Mouse (Mus musculus) layer of hippocampus, adult 2 months (tissue): ENCODE data around the gene Gli3. TPM values are rescaled to one million over a fixed set of nuclear protein-coding genes. Genes with fewer than 3 reads are reported as not detected.
A peak's percentile ranks its signal among the peaks of the same experiment; 100 is the strongest.

Experiments used
- DNase-seq, 2 experiments: peaks; one replicate each; pipeline ENCODE4 v3.0.0; 2022; ENCODE audit warnings: low spot score in 2 of 2
- H3K27ac ChIP-seq: fragments of 200-600 bp; 2 replicates; pipeline ENCODE4 v1.8.1; 2022
- H3K4me3 ChIP-seq: fragments of 200-600 bp; 2 replicates; pipeline ENCODE4 v1.8.1; 2022; ENCODE audit warnings: mild to moderate bottlenecking
- CTCF ChIP-seq: fragments of 200-600 bp; conservative IDR thresholded peaks from 2 replicates; pipeline ENCODE4 v1.8.1; 2022; ENCODE audit warnings: antibody characterized with exemption, mild to moderate bottlenecking, moderate library complexity
- total RNA-seq, 2 experiments: library from RNA; stranded (reverse); gene quantifications; 2 replicates each; pipeline ENCODE4 v1.2.3; 2021

Gli3 gene
- total RNA-seq, 2 experiments from 2014 or later, result 9.6 to 10.1 TPM

- no peak for TF ChIP-seq CTCF
- no peak overlapping the region for H3K27ac ChIP-seq
- no peak overlapping the region for H3K4me3 ChIP-seq
- DNase-seq, result peak; percentile 25 to 29
Measured at GRCm38 (mm10) chr13:15588278-15589272, 125.5 kb downstream of the Gli3 start.

- TF ChIP-seq CTCF, result no peak
- DNase-seq, result no peak
- Histone ChIP-seq H3K27ac (no peak overlapping the region), H3K4me3 (no peak overlapping the region)
Measured at GRCm38 (mm10) chr13:15590326-15590933, 127.4 kb downstream of the Gli3 start.

- no peak overlapping the region for H3K4me3 ChIP-seq
- no peak overlapping the region for H3K27ac ChIP-seq
- TF ChIP-seq CTCF, result no peak
- DNase-seq, result no peak
Measured at GRCm38 (mm10) chr13:15596667-15597066, 133.6 kb downstream of the Gli3 start.

GRCm38 (mm10) chr13:15599741-15600140 lies 136.7 kb downstream of the Gli3 start:
- H3K4me3 ChIP-seq, result no peak overlapping the region
- DNase-seq, result no peak
- TF ChIP-seq CTCF, result no peak

GRCm38 (mm10) chr13:15602161-15602560 lies 139.1 kb downstream of the Gli3 start:
- no peak overlapping the region for H3K4me3 ChIP-seq
- H3K27ac ChIP-seq, result no peak overlapping the region
- TF ChIP-seq CTCF, result no peak
- DNase-seq, result no peak

More at GRCm38 (mm10) chr13:15599741-15600140, 136.7 kb downstream of the Gli3 start:
- H3K27ac ChIP-seq, result no peak overlapping the region

GRCm38 (mm10) chr13:15602677-15603221 lies 139.7 kb downstream of the Gli3 start:
- H3K4me3 ChIP-seq, result no peak overlapping the region
- H3K27ac ChIP-seq, result no peak overlapping the region
- TF ChIP-seq CTCF, result peak; percentile 36
- DNase-seq, result no peak

- no peak for TF ChIP-seq CTCF
- no peak for DNase-seq
- no peak overlapping the region for H3K27ac ChIP-seq
- no peak overlapping the region for H3K4me3 ChIP-seq
Measured at GRCm38 (mm10) chr13:15604074-15604473, 141.0 kb downstream of the Gli3 start.

- no peak for DNase-seq
- no peak overlapping the region for H3K27ac ChIP-seq
- no peak for TF ChIP-seq CTCF
- H3K4me3 ChIP-seq, result no peak overlapping the region
Measured at GRCm38 (mm10) chr13:15617423-15617822, 154.4 kb downstream of the Gli3 start.

GRCm38 (mm10) chr13:15618051-15618692 lies 155.1 kb downstream of the Gli3 start:
- no peak for DNase-seq
- TF ChIP-seq CTCF, result no peak
- H3K4me3 ChIP-seq, result no peak overlapping the region
- no peak overlapping the region for H3K27ac ChIP-seq

- DNase-seq, result no peak
- Histone ChIP-seq H3K4me3 (no peak overlapping the region), H3K27ac (no peak overlapping the region)
- TF ChIP-seq CTCF, result no peak
Measured at GRCm38 (mm10) chr13:15621009-15621408, 158.0 kb downstream of the Gli3 start.

GRCm38 (mm10) chr13:15624490-15625353 lies 161.7 kb downstream of the Gli3 start:
- H3K4me3 ChIP-seq, result no peak overlapping the region
- peak overlapping the region; percentile 23; the same call in 1 of the 2 replicates for H3K27ac ChIP-seq
- DNase-seq, result peak in 1 of 2 experiments; percentile 4
- no peak for TF ChIP-seq CTCF

GRCm38 (mm10) chr13:15641548-15641947 lies 178.5 kb downstream of the Gli3 start:
- Histone ChIP-seq H3K4me3 (no peak overlapping the region), H3K27ac (no peak overlapping the region)
- TF ChIP-seq CTCF, result no peak
- DNase-seq, result no peak
